Mouse (Mus musculus): ENCODE data around the gene Iqcn. TPM values are rescaled to one million over a fixed set of nuclear protein-coding genes. Genes with fewer than 3 reads are reported as not detected.

Iqcn gene
- polyA plus RNA-seq, 1 experiment from 2014 or later: not detected

DNA sequence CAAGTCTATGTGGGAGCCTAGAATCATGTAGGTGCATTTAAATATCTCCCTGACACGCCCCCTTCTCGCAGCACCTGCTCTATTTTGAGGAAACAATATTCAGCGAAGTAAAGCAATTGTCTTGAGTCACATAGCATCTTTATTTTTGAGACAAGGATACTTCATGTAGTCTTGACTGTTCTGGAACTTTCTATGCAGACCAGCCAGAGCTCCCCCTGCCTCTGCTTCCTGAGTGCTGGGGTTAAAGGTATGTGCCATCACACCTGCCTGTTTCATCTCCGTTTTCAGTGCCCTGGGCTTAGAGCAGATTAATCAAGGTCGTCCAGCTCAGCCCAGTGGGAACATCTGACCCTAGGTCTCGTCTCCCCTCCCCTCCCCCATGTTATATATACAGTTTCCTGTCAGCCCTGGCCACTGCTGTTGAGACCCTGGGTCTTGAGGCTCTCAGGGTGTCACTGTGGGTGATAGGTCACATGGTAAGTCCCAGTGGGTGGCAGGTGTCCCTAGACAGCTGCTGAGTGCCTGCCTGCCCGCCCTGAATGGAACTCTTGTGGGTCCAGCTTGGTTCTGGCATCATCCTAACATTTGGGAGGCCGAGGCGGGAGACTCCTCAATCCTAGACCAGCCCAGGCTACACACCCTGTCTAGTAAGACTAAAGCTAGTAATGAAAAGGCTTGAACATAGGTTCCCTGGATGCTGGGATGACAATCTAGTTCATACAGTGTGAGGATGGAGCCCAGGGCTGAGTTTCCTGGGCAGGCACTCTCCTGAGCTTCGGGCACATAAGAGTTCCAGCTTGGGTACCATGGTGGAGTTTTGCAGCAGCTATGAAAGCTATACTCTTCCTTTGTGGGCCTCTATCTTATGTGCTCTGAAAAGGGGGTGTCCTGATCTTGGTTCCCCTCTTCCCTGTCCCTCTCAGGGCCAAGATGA, 1.9 kb upstream of the Iqcn start:
- peak overlapping the region; percentile 83 for H3K9ac ChIP-seq (ENCODE audit: low read length)
- ATAC-seq (ENCODE audit: insufficient read depth, low FRiP score, low TSS enrichment): no peak
- peak overlapping the region; percentile 49 for H3K4me2 ChIP-seq (ENCODE audit: low read depth)
- H3K36me3 ChIP-seq (ENCODE audit: control insufficient read depth, insufficient read depth, low read length): no peaks in the 10 kb centered on the region
- peak overlapping the region; percentile 98; the same call in 1 of the 2 replicates for H3K27ac ChIP-seq (ENCODE audit: low read depth, low read length)
- peaks cover 24% of the 10 kb centered on the region for H3K4me1 ChIP-seq (ENCODE audit: control insufficient read depth, insufficient read depth, low read length)
- H3K27me3 ChIP-seq (ENCODE audit: control insufficient read depth, insufficient read depth, low read length): no peaks in the 10 kb centered on the region
- no peak for DNase-seq (ENCODE audit: low spot score)
- H3K9me3 ChIP-seq (ENCODE audit: control insufficient read depth, low read length): no peaks in the 10 kb centered on the region
- 57% methylated on average over 10 of the region's 10 CpGs for WGBS
- H3K4me3 ChIP-seq (ENCODE audit: low read depth, low read length): peak overlapping the region; percentile 83

DNA sequence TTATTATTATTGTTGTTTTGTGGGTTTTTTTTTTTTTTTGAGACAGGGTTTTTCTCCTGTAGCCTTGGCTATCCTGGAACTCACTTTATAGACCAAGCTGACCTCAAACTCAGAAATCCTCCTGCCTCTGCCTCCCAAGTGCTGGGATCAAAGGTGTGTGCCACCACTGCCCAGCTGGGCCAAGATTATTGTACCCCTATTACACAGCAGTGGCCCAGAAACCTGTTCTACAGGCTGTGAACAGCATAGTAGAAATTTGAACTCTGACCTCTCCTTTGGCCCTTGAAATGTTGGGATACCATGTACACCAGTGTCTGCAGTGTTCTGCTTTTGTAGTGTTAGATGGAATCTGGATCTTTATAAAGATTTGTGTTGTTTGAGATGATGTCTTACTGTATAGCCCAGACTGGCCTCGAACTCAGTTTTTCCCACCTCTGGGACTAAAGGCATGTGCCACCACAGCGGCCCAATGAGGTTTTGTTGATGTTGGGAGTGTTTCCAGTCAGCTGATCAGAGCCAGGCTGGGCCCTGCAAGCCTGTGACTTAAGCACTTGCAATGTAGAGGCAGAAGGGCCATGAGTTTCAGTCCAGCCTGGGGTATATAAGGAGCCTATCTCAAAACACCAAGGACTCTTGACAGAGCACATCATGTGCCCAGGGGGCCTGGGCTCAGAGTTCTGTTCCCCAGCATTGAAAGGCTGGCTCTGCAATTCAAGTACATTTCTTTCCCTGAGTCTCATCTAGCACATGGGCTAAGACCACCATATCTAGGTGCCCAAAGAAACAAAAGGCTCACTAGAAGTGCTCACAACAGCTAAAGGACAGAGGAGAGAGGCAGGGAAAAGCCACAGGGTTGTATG, 1.0 kb upstream of the Iqcn start:
- ATAC-seq (ENCODE audit: insufficient read depth, low FRiP score, low TSS enrichment) (no peak), DNase-seq (ENCODE audit: low spot score) (no peak)
- H3K36me3 ChIP-seq (ENCODE audit: control insufficient read depth, insufficient read depth, low read length): no peaks in the 10 kb centered on the region
- H3K27me3 ChIP-seq (ENCODE audit: control insufficient read depth, insufficient read depth, low read length): no peaks in the 10 kb centered on the region
- H3K4me1 ChIP-seq (ENCODE audit: control insufficient read depth, insufficient read depth, low read length): peaks cover 15% of the 10 kb centered on the region
- no peak overlapping the region for H3K27ac ChIP-seq (ENCODE audit: low read depth, low read length)
- peak overlapping the region; percentile 10 for H3K4me3 ChIP-seq (ENCODE audit: low read depth, low read length)
- H3K9me3 ChIP-seq (ENCODE audit: control insufficient read depth, low read length): no peaks in the 10 kb centered on the region
- WGBS: 83% methylated on average over 2 of the region's 2 CpGs
- peak overlapping the region; percentile 49 for H3K4me2 ChIP-seq (ENCODE audit: low read depth)
- no peak overlapping the region for H3K9ac ChIP-seq (ENCODE audit: low read length)

DNA sequence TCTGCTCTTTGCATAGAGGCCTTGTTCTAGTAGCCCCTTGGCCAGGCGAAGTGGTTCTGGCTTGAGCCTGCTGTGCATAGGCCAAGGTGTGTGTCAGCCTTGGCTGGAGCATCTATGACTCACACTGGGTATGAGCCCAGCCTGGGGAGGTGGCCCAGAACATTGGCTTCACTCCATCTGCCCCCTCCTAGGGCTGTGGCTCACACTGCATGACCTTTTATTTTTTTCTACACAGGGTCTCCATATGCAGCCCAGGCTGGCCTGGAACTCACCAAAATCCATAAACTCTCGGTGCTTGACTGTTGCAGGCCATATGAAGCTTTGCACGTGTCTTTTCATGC, 445 bp upstream of the Iqcn start:
- H3K27me3 ChIP-seq (ENCODE audit: control insufficient read depth, insufficient read depth, low read length): no peaks in the 10 kb centered on the region
- 94% methylated on average over 3 of the region's 3 CpGs for WGBS
- ATAC-seq (ENCODE audit: insufficient read depth, low FRiP score, low TSS enrichment) (no peak), DNase-seq (ENCODE audit: low spot score) (no peak)
- H3K4me2 ChIP-seq (ENCODE audit: low read depth): peak overlapping the region; percentile 49; the same call in 1 of the 2 replicates
- H3K4me3 ChIP-seq (ENCODE audit: low read depth, low read length): no peak overlapping the region
- H3K9me3 ChIP-seq (ENCODE audit: control insufficient read depth, low read length): no peaks in the 10 kb centered on the region
- H3K9ac ChIP-seq (ENCODE audit: low read length): no peak overlapping the region
- H3K36me3 ChIP-seq (ENCODE audit: control insufficient read depth, insufficient read depth, low read length): no peaks in the 10 kb centered on the region
- no peak overlapping the region for H3K27ac ChIP-seq (ENCODE audit: low read depth, low read length)
- H3K4me1 ChIP-seq (ENCODE audit: control insufficient read depth, insufficient read depth, low read length): peaks cover 13% of the 10 kb centered on the region

DNA sequence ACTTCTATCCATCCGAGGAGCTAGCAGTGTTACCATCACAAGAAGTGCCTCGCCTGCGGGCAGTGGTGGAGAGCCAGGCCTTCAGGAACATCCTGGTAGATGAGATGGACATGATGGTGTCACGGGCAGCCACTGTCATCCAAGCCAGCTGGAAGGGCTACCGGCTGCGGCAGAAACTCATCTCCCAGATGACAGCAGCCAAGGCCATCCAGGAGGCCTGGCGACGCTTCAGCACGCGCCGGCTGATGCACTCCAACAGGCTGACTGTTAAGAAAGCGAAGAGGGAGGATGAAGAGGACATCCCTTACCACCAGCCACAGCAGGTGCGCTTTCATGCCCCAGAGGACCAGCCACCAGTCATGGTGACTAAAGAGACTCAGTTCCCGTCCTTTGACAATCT, 5.0 kb downstream of the Iqcn start:
- WGBS: 88% methylated on average over 14 of the region's 14 CpGs
- H3K27ac ChIP-seq (ENCODE audit: low read depth, low read length): no peak overlapping the region
- no peaks in the 10 kb centered on the region for H3K27me3 ChIP-seq (ENCODE audit: control insufficient read depth, insufficient read depth, low read length)
- no peaks in the 10 kb centered on the region for H3K4me1 ChIP-seq (ENCODE audit: control insufficient read depth, insufficient read depth, low read length)
- H3K36me3 ChIP-seq (ENCODE audit: control insufficient read depth, insufficient read depth, low read length): no peaks in the 10 kb centered on the region
- H3K9me3 ChIP-seq (ENCODE audit: control insufficient read depth, low read length): no peaks in the 10 kb centered on the region
- ATAC-seq (ENCODE audit: insufficient read depth, low FRiP score, low TSS enrichment) (no peak), DNase-seq (ENCODE audit: low spot score) (no peak)
- H3K4me3 ChIP-seq (ENCODE audit: low read depth, low read length): no peak overlapping the region
- H3K9ac ChIP-seq (ENCODE audit: low read length): no peak overlapping the region
- no peak overlapping the region for H3K4me2 ChIP-seq (ENCODE audit: low read depth)

DNA sequence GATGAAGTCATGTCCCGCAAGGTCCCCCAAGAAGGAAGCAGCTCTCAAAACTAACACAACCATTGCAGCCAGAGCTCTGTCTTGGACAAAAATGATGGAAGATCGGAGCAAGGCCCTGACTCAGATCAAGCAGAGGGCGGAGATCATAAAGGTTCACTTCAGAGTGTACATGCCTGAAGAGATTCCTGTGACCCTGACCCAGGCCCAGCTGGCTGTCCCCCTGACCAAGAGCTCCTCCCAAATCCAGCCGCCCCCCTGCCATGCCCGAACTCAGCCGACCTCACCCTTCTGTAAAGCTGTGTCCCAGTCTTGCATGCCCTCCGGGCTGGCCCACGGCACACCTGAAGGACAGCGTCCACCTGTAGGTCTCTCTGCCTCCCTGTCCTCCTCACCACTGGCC, 6.5 kb downstream of the Iqcn start:
- H3K9me3 ChIP-seq (ENCODE audit: control insufficient read depth, low read length): no peaks in the 10 kb centered on the region
- 92% methylated on average over 9 of the region's 9 CpGs for WGBS
- H3K4me3 ChIP-seq (ENCODE audit: low read depth, low read length): no peak overlapping the region
- ATAC-seq (ENCODE audit: insufficient read depth, low FRiP score, low TSS enrichment): no peak
- no peak overlapping the region for H3K9ac ChIP-seq (ENCODE audit: low read length)
- H3K4me1 ChIP-seq (ENCODE audit: control insufficient read depth, insufficient read depth, low read length): no peaks in the 10 kb centered on the region
- H3K27ac ChIP-seq (ENCODE audit: low read depth, low read length): no peak overlapping the region
- no peaks in the 10 kb centered on the region for H3K27me3 ChIP-seq (ENCODE audit: control insufficient read depth, insufficient read depth, low read length)
- DNase-seq (ENCODE audit: low spot score): no peak
- no peaks in the 10 kb centered on the region for H3K36me3 ChIP-seq (ENCODE audit: control insufficient read depth, insufficient read depth, low read length)
- no peak overlapping the region for H3K4me2 ChIP-seq (ENCODE audit: low read depth)

DNA sequence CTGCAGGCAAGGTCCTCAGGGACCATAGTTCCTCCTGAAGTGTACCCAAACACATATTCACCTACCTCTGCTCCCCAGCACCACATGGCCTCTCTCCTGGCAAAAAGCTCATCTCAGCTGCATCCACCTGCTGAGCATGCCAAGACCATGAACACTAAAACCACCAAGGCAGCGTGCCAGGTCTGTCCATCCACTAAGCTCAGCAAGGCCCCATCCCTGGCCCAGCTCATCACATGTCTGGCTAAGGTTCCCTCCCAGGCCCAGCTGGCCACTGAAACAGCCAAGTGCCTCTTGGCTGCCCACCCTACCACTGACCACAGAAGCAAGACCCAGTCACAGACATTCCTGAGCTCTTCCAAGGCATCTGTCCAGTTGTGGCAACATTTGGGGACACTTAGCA, 7.0 kb downstream of the Iqcn start:
- Histone ChIP-seq H3K9ac (ENCODE audit: low read length) (no peak overlapping the region), H3K4me1 (ENCODE audit: control insufficient read depth, insufficient read depth, low read length) (no peaks in the 10 kb centered on the region), H3K9me3 (ENCODE audit: control insufficient read depth, low read length) (no peaks in the 10 kb centered on the region), H3K4me2 (ENCODE audit: low read depth) (no peak overlapping the region), H3K27ac (ENCODE audit: low read depth, low read length) (no peak overlapping the region), H3K27me3 (ENCODE audit: control insufficient read depth, insufficient read depth, low read length) (no peaks in the 10 kb centered on the region), H3K36me3 (ENCODE audit: control insufficient read depth, insufficient read depth, low read length) (no peaks in the 10 kb centered on the region), H3K4me3 (ENCODE audit: low read depth, low read length) (no peak overlapping the region)
- no peak for ATAC-seq (ENCODE audit: insufficient read depth, low FRiP score, low TSS enrichment)
- no peak for DNase-seq (ENCODE audit: low spot score)
- WGBS: 94% methylated on average over 1 of the region's 1 CpGs

DNA sequence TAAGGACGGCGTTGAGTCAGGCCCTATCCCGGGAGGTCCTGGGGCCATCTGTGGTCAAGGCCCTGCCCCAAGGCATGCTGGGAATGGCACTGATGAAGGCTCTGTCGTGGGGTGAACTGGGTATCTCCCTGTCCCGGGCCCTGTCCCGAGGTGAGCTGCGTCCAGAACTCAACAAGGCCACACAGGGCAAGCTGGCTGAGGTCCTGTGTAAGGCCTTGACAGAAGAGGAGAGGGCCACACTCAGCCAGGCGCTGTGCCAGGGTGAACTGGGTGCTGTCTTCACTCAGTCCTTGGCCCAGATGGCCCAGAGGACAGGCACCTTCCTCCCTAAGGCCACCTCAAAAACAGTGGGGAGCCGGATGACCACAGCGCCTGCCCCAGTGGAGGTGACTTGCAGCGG, 7.8 kb downstream of the Iqcn start:
- Histone ChIP-seq H3K4me1 (ENCODE audit: control insufficient read depth, insufficient read depth, low read length) (no peaks in the 10 kb centered on the region), H3K36me3 (ENCODE audit: control insufficient read depth, insufficient read depth, low read length) (no peaks in the 10 kb centered on the region), H3K9me3 (ENCODE audit: control insufficient read depth, low read length) (no peaks in the 10 kb centered on the region), H3K27ac (ENCODE audit: low read depth, low read length) (no peak overlapping the region), H3K4me3 (ENCODE audit: low read depth, low read length) (no peak overlapping the region), H3K27me3 (ENCODE audit: control insufficient read depth, insufficient read depth, low read length) (no peaks in the 10 kb centered on the region), H3K9ac (ENCODE audit: low read length) (no peak overlapping the region), H3K4me2 (ENCODE audit: low read depth) (no peak overlapping the region)
- no peak for ATAC-seq (ENCODE audit: insufficient read depth, low FRiP score, low TSS enrichment)
- 87% methylated on average over 11 of the region's 11 CpGs for whole genome bisulfite sequencing
- DNase-seq (ENCODE audit: low spot score): no peak

DNA sequence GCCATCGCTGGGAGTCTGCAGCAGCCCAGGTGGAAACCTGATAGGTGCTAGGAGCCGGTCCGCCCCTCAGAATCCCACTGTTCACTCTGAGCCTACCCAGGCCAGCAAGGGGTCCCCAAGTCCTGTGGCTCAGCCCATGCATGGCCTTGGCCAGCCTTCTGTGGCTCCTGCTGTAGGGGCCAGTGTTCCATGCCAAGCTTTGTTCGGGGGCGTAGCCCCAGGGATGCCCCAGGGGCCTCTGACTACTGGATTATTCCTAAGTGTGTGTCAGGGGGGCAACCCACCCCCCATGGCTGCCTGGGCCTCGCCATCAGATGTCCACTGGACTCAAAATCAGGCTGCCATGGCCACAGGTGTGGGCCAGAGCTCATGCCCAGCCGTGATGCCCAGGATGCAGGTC, 10.7 kb downstream of the Iqcn start:
- ATAC-seq (ENCODE audit: insufficient read depth, low FRiP score, low TSS enrichment): no peak
- H3K9ac ChIP-seq (ENCODE audit: low read length): no peak overlapping the region
- no peak overlapping the region for H3K4me3 ChIP-seq (ENCODE audit: low read depth, low read length)
- 79% methylated on average over 7 of the region's 7 CpGs for WGBS
- no peak for DNase-seq (ENCODE audit: low spot score)
- no peaks in the 10 kb centered on the region for H3K27me3 ChIP-seq (ENCODE audit: control insufficient read depth, insufficient read depth, low read length)
- no peak overlapping the region for H3K4me2 ChIP-seq (ENCODE audit: low read depth)
- H3K9me3 ChIP-seq (ENCODE audit: control insufficient read depth, low read length): no peaks in the 10 kb centered on the region
- H3K4me1 ChIP-seq (ENCODE audit: control insufficient read depth, insufficient read depth, low read length): no peaks in the 10 kb centered on the region
- H3K36me3 ChIP-seq (ENCODE audit: control insufficient read depth, insufficient read depth, low read length): no peaks in the 10 kb centered on the region
- H3K27ac ChIP-seq (ENCODE audit: low read depth, low read length): no peak overlapping the region
